Mouse (Mus musculus) telencephalon, adult 2 months (tissue): ENCODE measurements at regions not wholly inside any gene's neighbourhood (a gene's known extent, or its start where the extent isn't known, plus 50 kb on each side); places are given as distances from the start of the nearest gene placed in this dataset.

Source experiments
- DNase-seq: peaks from one replicate; pipeline ENCODE4 v3.0.0-alpha.2; 2011; ENCODE audit warnings: low read depth, low spot score

- DNase-seq = no peak
Observed at GRCm38 (mm10) chrX:42431851-42432635, 57.4 kb upstream of the Tex13c2 start.
